Mouse (Mus musculus): Measurements from ENCODE around the gene Lrrc75a. TPM values are rescaled to one million over a fixed set of nuclear protein-coding genes. Genes with fewer than 3 reads are reported as not detected.
"Not testable (repeated sequence)": the region's sequence is repeated elsewhere in the genome, so short reads cannot be mapped to it uniquely, and the experiment has no call there.

Gene Lrrc75a
- polyA plus RNA-seq, 1 experiment from 2014 or later = 5.6 TPM

GRCm38 (mm10) chr11:62670006-62670405 lies 21.7 kb upstream of the Lrrc75a start:
- 67% methylated on average over 6 of the region's 6 CpGs for whole genome bisulfite sequencing
- H3K4me1 ChIP-seq (ENCODE audit: control insufficient read depth, insufficient read depth, low read length) = no peaks in the 10 kb centered on the region
- no peak overlapping the region for H3K4me2 ChIP-seq (ENCODE audit: low read depth, low read length)
- H3K27ac ChIP-seq (ENCODE audit: low read length) = no peak overlapping the region
- no peak overlapping the region for H3K9ac ChIP-seq (ENCODE audit: low read length)
- no peaks in the 10 kb centered on the region for H3K27me3 ChIP-seq (ENCODE audit: control insufficient read depth, insufficient read depth, low read length)
- H3K4me3 ChIP-seq (replicated peaks; ENCODE audit: low read length) = no peak overlapping the region
- no peaks in the 10 kb centered on the region for H3K9me3 ChIP-seq (replicated peaks; ENCODE audit: control insufficient read depth, low read length)
- 0 out of 2 replicates have a peak, but pooled peaks cover 4% of the 10 kb centered on the region for H3K36me3 ChIP-seq (ENCODE audit: control insufficient read depth, insufficient read depth, low read length)
- no peak for ATAC-seq (ENCODE audit: insufficient read depth, low FRiP score)

GRCm38 (mm10) chr11:62669471-62669870 lies 21.1 kb upstream of the Lrrc75a start:
- ATAC-seq (ENCODE audit: insufficient read depth, low FRiP score) = no peak
- H3K27me3 ChIP-seq (ENCODE audit: control insufficient read depth, insufficient read depth, low read length) = no peaks in the 10 kb centered on the region
- H3K9ac ChIP-seq (ENCODE audit: low read length) = no peak overlapping the region
- H3K4me3 ChIP-seq (replicated peaks; ENCODE audit: low read length) = no peak overlapping the region
- H3K36me3 ChIP-seq (ENCODE audit: control insufficient read depth, insufficient read depth, low read length) = 0 out of 2 replicates have a peak, but pooled peaks cover 7% of the 10 kb centered on the region
- 52% methylated on average over 12 of the region's 12 CpGs for WGBS
- no peaks in the 10 kb centered on the region for H3K9me3 ChIP-seq (replicated peaks; ENCODE audit: control insufficient read depth, low read length)
- H3K4me2 ChIP-seq (ENCODE audit: low read depth, low read length) = no peak overlapping the region
- H3K27ac ChIP-seq (ENCODE audit: low read length) = no peak overlapping the region
- H3K4me1 ChIP-seq (ENCODE audit: control insufficient read depth, insufficient read depth, low read length) = no peaks in the 10 kb centered on the region

GRCm38 (mm10) chr11:62668986-62669385 lies 20.7 kb upstream of the Lrrc75a start:
- ATAC-seq (ENCODE audit: insufficient read depth, low FRiP score) = no peak
- Histone ChIP-seq H3K4me2 (ENCODE audit: low read depth, low read length) (no peak overlapping the region), H3K27me3 (ENCODE audit: control insufficient read depth, insufficient read depth, low read length) (no peaks in the 10 kb centered on the region), H3K4me3 (replicated peaks; ENCODE audit: low read length) (no peak overlapping the region), H3K9ac (ENCODE audit: low read length) (no peak overlapping the region), H3K27ac (ENCODE audit: low read length) (no peak overlapping the region), H3K4me1 (ENCODE audit: control insufficient read depth, insufficient read depth, low read length) (no peaks in the 10 kb centered on the region), H3K36me3 (ENCODE audit: control insufficient read depth, insufficient read depth, low read length) (0 out of 2 replicates have a peak, but pooled peaks cover 8% of the 10 kb centered on the region), H3K9me3 (replicated peaks; ENCODE audit: control insufficient read depth, low read length) (no peaks in the 10 kb centered on the region)
- 78% methylated on average over 5 of the region's 5 CpGs for WGBS

DNA sequence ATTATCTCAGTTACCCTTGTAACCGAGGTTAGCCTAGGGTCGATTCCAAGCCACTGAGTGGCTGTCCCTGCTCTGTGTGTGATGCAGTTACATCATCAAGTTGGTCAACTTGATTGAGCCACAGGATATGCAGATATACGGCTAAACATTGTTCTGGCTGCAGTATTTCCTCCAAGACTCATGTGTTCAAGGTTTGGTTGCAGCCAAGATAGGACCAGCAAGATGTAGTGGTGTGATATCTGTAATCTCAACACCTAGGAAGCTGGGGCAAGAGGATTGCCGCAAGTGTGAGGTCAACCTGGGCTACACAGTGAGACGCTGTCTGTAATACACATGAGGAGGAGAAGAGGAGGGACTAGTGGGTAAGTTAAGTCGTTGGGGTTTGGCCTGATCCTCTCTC lies 15.9 kb upstream of the Lrrc75a start:
- Histone ChIP-seq H3K9me3 (replicated peaks; ENCODE audit: control insufficient read depth, low read length) (no peaks in the 10 kb centered on the region), H3K36me3 (ENCODE audit: control insufficient read depth, insufficient read depth, low read length) (0 out of 2 replicates have a peak, but pooled peaks cover 8% of the 10 kb centered on the region), H3K4me1 (ENCODE audit: control insufficient read depth, insufficient read depth, low read length) (no peaks in the 10 kb centered on the region), H3K27ac (ENCODE audit: low read length) (no peak overlapping the region), H3K4me3 (replicated peaks; ENCODE audit: low read length) (no peak overlapping the region), H3K9ac (ENCODE audit: low read length) (no peak overlapping the region), H3K4me2 (ENCODE audit: low read depth, low read length) (no peak overlapping the region), H3K27me3 (ENCODE audit: control insufficient read depth, insufficient read depth, low read length) (no peaks in the 10 kb centered on the region)
- 82% methylated on average over 6 of the region's 6 CpGs for WGBS
- ATAC-seq (ENCODE audit: insufficient read depth, low FRiP score) = no peak

DNA sequence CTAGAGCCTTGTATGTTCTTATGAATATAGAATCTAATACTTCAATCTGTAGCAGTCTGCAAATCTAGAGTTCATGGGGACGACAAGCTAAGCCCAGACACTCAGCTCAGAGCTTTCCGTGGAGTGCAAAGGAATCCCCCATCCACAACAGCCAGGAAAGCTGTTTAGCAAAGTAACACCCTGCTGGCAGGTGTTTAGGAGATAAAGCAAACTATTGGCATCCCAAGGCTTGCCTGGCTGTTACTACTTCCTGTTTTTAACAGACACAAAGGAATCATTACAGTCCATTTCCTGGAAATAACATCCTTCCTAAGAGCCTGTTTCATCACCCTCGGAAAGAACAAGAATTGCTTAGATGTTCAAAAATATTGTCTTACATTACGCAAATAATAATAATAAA lies 12.6 kb upstream of the Lrrc75a start:
- no peak for ATAC-seq (ENCODE audit: insufficient read depth, low FRiP score)
- 0 out of 2 replicates have a peak, but pooled peaks cover 8% of the 10 kb centered on the region for H3K36me3 ChIP-seq (ENCODE audit: control insufficient read depth, insufficient read depth, low read length)
- WGBS = 49% methylated on average over 4 of the region's 4 CpGs
- no peak overlapping the region for H3K4me2 ChIP-seq (ENCODE audit: low read depth, low read length)
- H3K27ac ChIP-seq (ENCODE audit: low read length) = no peak overlapping the region
- no peaks in the 10 kb centered on the region for H3K27me3 ChIP-seq (ENCODE audit: control insufficient read depth, insufficient read depth, low read length)
- no peak overlapping the region for H3K4me3 ChIP-seq (replicated peaks; ENCODE audit: low read length)
- no peaks in the 10 kb centered on the region for H3K4me1 ChIP-seq (ENCODE audit: control insufficient read depth, insufficient read depth, low read length)
- H3K9me3 ChIP-seq (replicated peaks; ENCODE audit: control insufficient read depth, low read length) = no peaks in the 10 kb centered on the region
- no peak overlapping the region for H3K9ac ChIP-seq (ENCODE audit: low read length)

DNA sequence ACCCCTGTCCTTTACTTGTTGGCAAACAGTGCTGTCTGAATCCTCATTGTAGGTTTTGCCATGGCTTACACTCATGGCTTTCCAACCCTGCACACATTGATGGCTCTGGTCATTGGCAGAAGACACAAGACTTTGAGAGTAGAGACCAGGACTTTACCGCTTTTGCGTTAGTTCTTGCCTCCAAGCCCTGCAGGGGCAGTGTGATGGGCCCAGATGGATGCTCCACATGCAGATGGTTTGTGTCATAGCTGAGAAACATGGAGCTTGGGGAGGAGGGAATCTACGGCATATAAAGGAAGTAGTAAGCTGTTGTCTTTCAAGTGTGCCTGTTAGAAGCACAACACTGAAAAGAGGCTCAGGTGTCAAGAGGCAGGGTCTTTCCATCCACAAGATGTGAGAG lies 3.8 kb upstream of the Lrrc75a start:
- no peak overlapping the region for H3K27ac ChIP-seq (ENCODE audit: low read length)
- H3K4me1 ChIP-seq (ENCODE audit: control insufficient read depth, insufficient read depth, low read length) = peaks cover 6% of the 10 kb centered on the region; the same call in 1 of the 2 replicates
- no peak overlapping the region for H3K4me2 ChIP-seq (ENCODE audit: low read depth, low read length)
- no peak overlapping the region for H3K9ac ChIP-seq (ENCODE audit: low read length)
- H3K4me3 ChIP-seq (replicated peaks; ENCODE audit: low read length) = no peak overlapping the region
- H3K36me3 ChIP-seq (ENCODE audit: control insufficient read depth, insufficient read depth, low read length) = no peaks in the 10 kb centered on the region
- WGBS = 75% methylated on average over 3 of the region's 3 CpGs
- ATAC-seq (ENCODE audit: insufficient read depth, low FRiP score) = no peak
- no peaks in the 10 kb centered on the region for H3K27me3 ChIP-seq (ENCODE audit: control insufficient read depth, insufficient read depth, low read length)
- no peaks in the 10 kb centered on the region for H3K9me3 ChIP-seq (replicated peaks; ENCODE audit: control insufficient read depth, low read length)

GRCm38 (mm10) chr11:62651563-62651962 lies 3.2 kb upstream of the Lrrc75a start:
- no peaks in the 10 kb centered on the region for H3K36me3 ChIP-seq (ENCODE audit: control insufficient read depth, insufficient read depth, low read length)
- no peaks in the 10 kb centered on the region for H3K27me3 ChIP-seq (ENCODE audit: control insufficient read depth, insufficient read depth, low read length)
- H3K27ac ChIP-seq (ENCODE audit: low read length) = no peak overlapping the region
- no peaks in the 10 kb centered on the region for H3K9me3 ChIP-seq (replicated peaks; ENCODE audit: control insufficient read depth, low read length)
- H3K9ac ChIP-seq (ENCODE audit: low read length) = no peak overlapping the region
- 94% methylated on average over 3 of the region's 3 CpGs for WGBS
- H3K4me2 ChIP-seq (ENCODE audit: low read depth, low read length) = no peak overlapping the region
- peaks cover 11% of the 10 kb centered on the region for H3K4me1 ChIP-seq (ENCODE audit: control insufficient read depth, insufficient read depth, low read length)
- ATAC-seq (ENCODE audit: insufficient read depth, low FRiP score) = no peak
- no peak overlapping the region for H3K4me3 ChIP-seq (replicated peaks; ENCODE audit: low read length)

GRCm38 (mm10) chr11:62649803-62650202 lies 1.5 kb upstream of the Lrrc75a start:
- H3K27ac ChIP-seq (ENCODE audit: low read length); H3K36me3 ChIP-seq (ENCODE audit: control insufficient read depth, insufficient read depth, low read length); H3K9ac ChIP-seq (ENCODE audit: low read length); H3K27me3 ChIP-seq (ENCODE audit: control insufficient read depth, insufficient read depth, low read length); ATAC-seq (ENCODE audit: insufficient read depth, low FRiP score); H3K4me3 ChIP-seq (replicated peaks; ENCODE audit: low read length); H3K9me3 ChIP-seq (replicated peaks; ENCODE audit: control insufficient read depth, low read length): not testable (repeated sequence)
- 79% methylated on average over 4 of the region's 4 CpGs for WGBS
- Histone ChIP-seq H3K4me2 (ENCODE audit: low read depth, low read length) (peak overlapping the region; percentile 83), H3K4me1 (ENCODE audit: control insufficient read depth, insufficient read depth, low read length) (peaks cover 28% of the 10 kb centered on the region)

DNA sequence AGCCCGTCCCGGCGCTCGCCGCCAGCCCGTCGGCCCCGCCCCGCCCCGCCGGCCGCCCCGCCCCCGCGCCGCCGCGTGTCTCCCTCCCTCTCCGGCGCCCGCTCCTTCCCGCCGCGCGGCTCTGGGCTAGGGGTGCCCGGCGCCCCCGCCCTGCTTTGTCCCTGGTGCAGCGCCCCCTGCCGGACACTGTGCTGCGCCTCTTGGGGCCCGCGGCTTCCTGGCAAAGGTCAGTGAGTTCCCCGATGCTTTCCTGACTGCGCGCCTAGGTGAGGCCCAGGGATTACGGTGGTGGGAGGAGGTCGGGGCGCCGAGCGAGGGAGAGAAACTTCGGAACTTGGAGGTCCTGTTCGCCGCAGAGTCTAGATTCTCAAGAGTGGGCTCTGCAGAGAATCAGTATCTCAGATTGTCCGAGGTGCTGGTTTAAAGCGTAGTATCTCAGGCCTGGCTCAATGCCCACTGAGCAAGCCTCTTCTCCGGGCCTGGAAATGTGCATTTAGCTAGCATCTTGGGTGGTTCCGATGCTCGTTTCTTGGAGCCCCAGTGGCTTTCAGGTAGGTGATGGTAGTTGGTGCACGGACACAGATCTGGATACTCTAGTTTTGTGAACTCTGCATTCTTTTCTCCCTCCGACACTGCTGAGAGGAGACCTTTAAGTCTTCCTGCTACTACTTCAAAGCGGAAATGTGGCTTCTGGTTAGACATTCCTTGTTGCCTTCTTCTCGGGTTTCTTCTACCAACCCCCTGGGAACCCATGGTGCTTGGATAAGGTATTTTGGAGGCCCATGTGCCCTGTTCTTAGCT lies 468 bp upstream of the Lrrc75a start, which contains the start of gene Mmgt2:
Mmgt2 (plus strand) TSS at position 74 of the 801 bp plus-strand sequence.
- H3K27ac ChIP-seq (ENCODE audit: low read length) = peak within 1 kb of the TSS; percentile 90
- ATAC-seq (ENCODE audit: insufficient read depth, low FRiP score) = peak; percentile 92
- H3K9ac ChIP-seq (ENCODE audit: low read length) = peak within 1 kb of the TSS; percentile 85
- no peaks in the 10 kb centered on the region for H3K36me3 ChIP-seq (ENCODE audit: control insufficient read depth, insufficient read depth, low read length)
- WGBS = 1% methylated on average over 27 of the region's 53 CpGs
- H3K4me3 ChIP-seq (replicated peaks; ENCODE audit: low read length) = peak within 1 kb of the TSS; percentile 70
- H3K4me1 ChIP-seq (ENCODE audit: control insufficient read depth, insufficient read depth, low read length) = peaks cover 32% of the 10 kb centered on the region
- H3K4me2 ChIP-seq (ENCODE audit: low read depth, low read length) = peak within 1 kb of the TSS; percentile 83
- no peaks in the 10 kb centered on the region for H3K27me3 ChIP-seq (ENCODE audit: control insufficient read depth, insufficient read depth, low read length)
- H3K9me3 ChIP-seq (replicated peaks; ENCODE audit: control insufficient read depth, low read length) = no peaks in the 10 kb centered on the region

All from stomach, embryonic 16.5 days (tissue).